Mouse (Mus musculus) heart, embryonic 15.5 days (tissue): ENCODE measurements around the gene Pomt2. TPM values are rescaled to one million over a fixed set of nuclear protein-coding genes. Genes with fewer than 3 reads are reported as not detected.

Experiments
- ATAC-seq: fragments of 200-750 bp; cut with Nextera tagmentation; replicated peaks from 2 replicates; pipeline ENCODE4 v1.8.0; 2017; ENCODE audit warnings: low read depth, moderate TSS enrichment; ENCODE audit not compliant: insufficient number of reproducible peaks, insufficient read depth, low FRiP score
- H3K27ac ChIP-seq: fragments of 300-500 bp; sonication (generic); 2 replicates; pipeline ENCODE4 v1.5.1; 2015; ENCODE audit warnings: mild to moderate bottlenecking, inconsistent platforms
- H3K27me3 ChIP-seq: fragments of 300-500 bp; sonication (generic); 2 replicates; pipeline ENCODE4 v1.6.1; 2015; ENCODE audit warnings: inconsistent platforms
- H3K36me3 ChIP-seq: fragments of 300-500 bp; sonication (generic); 2 replicates; pipeline ENCODE4 v1.6.1; 2015; ENCODE audit warnings: mild to moderate bottlenecking, inconsistent platforms
- H3K4me1 ChIP-seq: fragments of 300-500 bp; sonication (generic); replicated peaks from 2 replicates; pipeline ENCODE4 v1.6.1; 2015; ENCODE audit warnings: inconsistent platforms
- H3K4me2 ChIP-seq: fragments of 300-500 bp; sonication (generic); 2 replicates; pipeline ENCODE4 v1.6.1; 2015; ENCODE audit warnings: inconsistent platforms, mild to moderate bottlenecking, moderate library complexity
- H3K4me3 ChIP-seq: fragments of 300-500 bp; sonication (generic); 2 replicates; pipeline ENCODE4 v1.5.1; 2015; ENCODE audit warnings: mild to moderate bottlenecking, inconsistent platforms
- H3K9ac ChIP-seq: fragments of 300-500 bp; sonication (generic); 2 replicates; pipeline ENCODE4 v1.6.1; 2015; ENCODE audit warnings: mild to moderate bottlenecking, inconsistent platforms
- H3K9me3 ChIP-seq: fragments of 300-500 bp; sonication (generic); replicated peaks from 2 replicates; pipeline ENCODE4 v1.6.1; 2016; ENCODE audit warnings: inconsistent platforms
- WGBS: fragments of 180-500 bp; shearing (Covaris S2); methylation state at CpG from one replicate; pipeline ENCODE4 v1.1.7; 2015; ENCODE audit warnings: mixed read lengths; 5-methylcytosine and 5-hydroxymethylcytosine counted together
- polyA plus RNA-seq: library from polyadenylated mRNA; unstranded; fragments of >200 nt; fragmentation: Nextera tagmentation; extraction: Ambion mirVana; gene quantifications from 2 replicates; pipeline ENCODE4 v1.2.1, GENCODE M21; 2015

Gene Pomt2
- polyA plus RNA-seq, 1 experiment from 2014 or later, result 10.4 TPM

- Histone ChIP-seq H3K9ac (no peak overlapping the region), H3K4me2 (no peak overlapping the region), H3K4me3 (no peak overlapping the region), H3K4me1 (peaks cover 16% of the 10 kb centered on the region), H3K27me3 (no peaks in the 10 kb centered on the region), H3K27ac (no peak overlapping the region), H3K36me3 (0 out of 2 replicates have a peak, but pooled peaks cover 5% of the 10 kb centered on the region), H3K9me3 (no peaks in the 10 kb centered on the region)
- ATAC-seq, result no peak
- WGBS, result 95% methylated on average over 5 of the region's 5 CpGs
These were observed 1.7 kb upstream of the Pomt2 start for GRCm38 (mm10) chr12:87149471-87149870.

- Histone ChIP-seq H3K36me3 (0 out of 2 replicates have a peak, but pooled peaks cover 5% of the 10 kb centered on the region), H3K4me1 (peaks cover 16% of the 10 kb centered on the region), H3K4me2 (peak overlapping the region; percentile 73), H3K27ac (peak overlapping the region; percentile 97), H3K27me3 (no peaks in the 10 kb centered on the region), H3K4me3 (peak overlapping the region; percentile 77), H3K9me3 (no peaks in the 10 kb centered on the region), H3K9ac (peak overlapping the region; percentile 79)
- 12% methylated on average over 15 of the region's 15 CpGs for WGBS
- ATAC-seq, result no peak
These were observed 368 bp upstream of the Pomt2 start for GRCm38 (mm10) chr12:87148136-87148535.

GRCm38 (mm10) chr12:87146966-87147365, 802 bp downstream of the Pomt2 start, which contains the start of gene Gstz1:
Gene Gstz1, plus strand, starts transcription at chr12:87147165.
- Histone ChIP-seq H3K9me3 (no peaks in the 10 kb centered on the region), H3K9ac (peak within 1 kb of the TSS; percentile 79), H3K36me3 (0 out of 2 replicates have a peak, but pooled peaks cover 5% of the 10 kb centered on the region), H3K27ac (peak within 1 kb of the TSS; percentile 97), H3K4me1 (peaks cover 17% of the 10 kb centered on the region), H3K4me2 (peak within 1 kb of the TSS; percentile 73), H3K4me3 (peak within 1 kb of the TSS; percentile 77), H3K27me3 (no peaks in the 10 kb centered on the region)
- WGBS, result under 1% methylated on average over 27 of the region's 27 CpGs
- ATAC-seq, result peak; percentile 79

GRCm38 (mm10) chr12:87142156-87142555, 5.6 kb downstream of the Pomt2 start:
- H3K36me3 ChIP-seq, result no peaks in the 10 kb centered on the region; the same call in 1 of the 2 replicates
- no peaks in the 10 kb centered on the region for H3K27me3 ChIP-seq
- no peak overlapping the region for H3K27ac ChIP-seq
- no peak overlapping the region for H3K4me2 ChIP-seq
- no peak for ATAC-seq
- H3K4me1 ChIP-seq, result peaks cover 18% of the 10 kb centered on the region
- H3K4me3 ChIP-seq, result no peak overlapping the region
- H3K9ac ChIP-seq, result no peak overlapping the region
- 64% methylated on average over 2 of the region's 2 CpGs for WGBS
- H3K9me3 ChIP-seq, result no peaks in the 10 kb centered on the region

GRCm38 (mm10) chr12:87138768-87139167, 9.0 kb downstream of the Pomt2 start:
- H3K27me3 ChIP-seq, result no peaks in the 10 kb centered on the region
- H3K4me2 ChIP-seq, result no peak overlapping the region
- H3K9ac ChIP-seq, result no peak overlapping the region
- H3K4me3 ChIP-seq, result no peak overlapping the region
- no peak overlapping the region for H3K27ac ChIP-seq
- no peak for ATAC-seq
- peaks cover 6% of the 10 kb centered on the region for H3K36me3 ChIP-seq
- H3K4me1 ChIP-seq, result peaks cover 10% of the 10 kb centered on the region
- H3K9me3 ChIP-seq, result no peaks in the 10 kb centered on the region
- 66% methylated on average over 2 of the region's 2 CpGs for WGBS

GRCm38 (mm10) chr12:87138342-87138701, 9.4 kb downstream of the Pomt2 start:
- peaks cover 6% of the 10 kb centered on the region for H3K36me3 ChIP-seq
- no peak overlapping the region for H3K4me3 ChIP-seq
- peaks cover 10% of the 10 kb centered on the region for H3K4me1 ChIP-seq
- H3K4me2 ChIP-seq, result no peak overlapping the region
- no peak overlapping the region for H3K27ac ChIP-seq
- ATAC-seq, result no peak
- no peaks in the 10 kb centered on the region for H3K9me3 ChIP-seq
- H3K27me3 ChIP-seq, result no peaks in the 10 kb centered on the region
- 93% methylated on average over 2 of the region's 2 CpGs for WGBS
- no peak overlapping the region for H3K9ac ChIP-seq

GRCm38 (mm10) chr12:87137439-87138341, 10.1 kb downstream of the Pomt2 start:
- Histone ChIP-seq H3K9ac (no peak overlapping the region), H3K4me3 (no peak overlapping the region), H3K36me3 (peaks cover 6% of the 10 kb centered on the region), H3K27ac (no peak overlapping the region), H3K4me2 (no peak overlapping the region), H3K9me3 (no peaks in the 10 kb centered on the region), H3K27me3 (no peaks in the 10 kb centered on the region), H3K4me1 (peaks cover 10% of the 10 kb centered on the region)
- ATAC-seq, result no peak
- 82% methylated on average over 15 of the region's 15 CpGs for WGBS

- Histone ChIP-seq H3K9ac (no peak overlapping the region), H3K36me3 (peaks cover 15% of the 10 kb centered on the region), H3K9me3 (no peaks in the 10 kb centered on the region), H3K27me3 (no peaks in the 10 kb centered on the region), H3K4me3 (no peak overlapping the region), H3K27ac (no peak overlapping the region), H3K4me2 (no peak overlapping the region), H3K4me1 (peaks cover 5% of the 10 kb centered on the region; the same call in 1 of the 2 replicates)
- ATAC-seq, result no peak
- 65% methylated on average over 9 of the region's 9 CpGs for WGBS
These were observed 15.0 kb downstream of the Pomt2 start for GRCm38 (mm10) chr12:87132784-87133183.

GRCm38 (mm10) chr12:87132210-87132609, 15.6 kb downstream of the Pomt2 start:
- H3K9me3 ChIP-seq, result no peaks in the 10 kb centered on the region
- 73% methylated on average over 6 of the region's 6 CpGs for whole genome bisulfite sequencing
- no peak overlapping the region for H3K4me2 ChIP-seq
- peaks cover 15% of the 10 kb centered on the region for H3K36me3 ChIP-seq
- no peaks in the 10 kb centered on the region for H3K27me3 ChIP-seq
- no peak overlapping the region for H3K4me3 ChIP-seq
- ATAC-seq, result no peak
- H3K9ac ChIP-seq, result no peak overlapping the region
- H3K27ac ChIP-seq, result no peak overlapping the region
- H3K4me1 ChIP-seq, result peaks cover 5% of the 10 kb centered on the region; the same call in 1 of the 2 replicates

- H3K36me3 ChIP-seq, result peaks cover 15% of the 10 kb centered on the region
- no peaks in the 10 kb centered on the region for H3K9me3 ChIP-seq
- no peak overlapping the region for H3K4me3 ChIP-seq
- H3K9ac ChIP-seq, result no peak overlapping the region
- peaks cover 5% of the 10 kb centered on the region; the same call in 1 of the 2 replicates for H3K4me1 ChIP-seq
- H3K27me3 ChIP-seq, result no peaks in the 10 kb centered on the region
- no peak overlapping the region for H3K27ac ChIP-seq
- WGBS, result 44% methylated on average over 3 of the region's 3 CpGs
- no peak for ATAC-seq
- H3K4me2 ChIP-seq, result no peak overlapping the region
These were observed 16.1 kb downstream of the Pomt2 start for GRCm38 (mm10) chr12:87131619-87132018.

- Histone ChIP-seq H3K9ac (no peak overlapping the region), H3K4me2 (no peak overlapping the region), H3K27me3 (no peaks in the 10 kb centered on the region), H3K36me3 (peaks cover 15% of the 10 kb centered on the region), H3K27ac (no peak overlapping the region), H3K4me1 (peaks cover 5% of the 10 kb centered on the region; the same call in 1 of the 2 replicates), H3K9me3 (no peaks in the 10 kb centered on the region), H3K4me3 (no peak overlapping the region)
- WGBS, result 50% methylated on average over 2 of the region's 2 CpGs
- no peak for ATAC-seq
These were observed 16.6 kb downstream of the Pomt2 start for GRCm38 (mm10) chr12:87131181-87131580.
